ENCODE assay signal across 22 mouse cellular contexts in genomic region chr1:133375696-133376346, GRCm38 (mm10). TPM values are rescaled to one million over a fixed set of nuclear protein-coding genes. Genes with fewer than 3 reads are reported as not detected.
A peak's percentile ranks its signal among the peaks of the same experiment; 100 is the strongest.
DNase-seq lines count a peak whose midpoint lies in the region; ATAC-seq and TF ChIP-seq lines count a peak whose summit lies in the region.
"Had no signal": no experiment of that assay in that cellular context is flagged by ENCODE, and none has a peak within 500 bp of the region (broad histone marks: within the 10 kb centered on the region; RNA-seq: fewer than 3 reads in every experiment).

No protein-coding gene starts in this region.

- DNase-seq in frontal cortex, postnatal 10 days (ENCODE audit: low spot score in 2 of 2) = no peak
- no peak for DNase-seq in kidney, postnatal 0 days (ENCODE audit: low spot score)
- no peak for DNase-seq in retina, postnatal 1 day
- no peak for DNase-seq in adrenal gland, postnatal 36 days
- DNase-seq: cerebellum, adult 11-12 months; gastrocnemius, postnatal 36 days; heart, postnatal 4 days; thymus, postnatal 14 days had no signal

- no peak overlapping the region for H3K9ac ChIP-seq in intestine, embryonic 15.5 days
- 0 out of 2 replicates have a peak overlapping the region, but pooled peaks have one; percentile 8 for H3K9ac ChIP-seq in kidney, postnatal 0 days (ENCODE audit: low read depth, low read length)
- no peak overlapping the region for H3K9ac ChIP-seq in liver, embryonic 15.5 days
- H3K9ac ChIP-seq: embryonic facial prominence, embryonic 12.5 days; lung, embryonic 15.5 days; neural tube, embryonic 13.5 days had no signal

- H3K27ac ChIP-seq in intestine, embryonic 15.5 days = no peak overlapping the region
- no peak overlapping the region for H3K27ac ChIP-seq in kidney, postnatal 0 days
- 0 out of 2 replicates have a peak overlapping the region, but pooled peaks have one; percentile 24 for H3K27ac ChIP-seq in liver, embryonic 15.5 days (replicated peaks)
- H3K27ac ChIP-seq: embryonic facial prominence, embryonic 12.5 days; heart, embryonic 10.5 days; limb, embryonic 10.5 days; lung, embryonic 15.5 days; neural tube, embryonic 13.5 days had no signal

- ATAC-seq in frontal cortex, adult (ENCODE audit: low TSS enrichment) = peak; percentile 76
- ATAC-seq in intestine, embryonic 15.5 days = peak; percentile 90
- ATAC-seq in kidney, postnatal 0 days (replicated peaks; ENCODE audit: low FRiP score, low read depth) = peak; percentile 69
- peak; percentile 49 for ATAC-seq in liver, embryonic 15.5 days (ENCODE audit: insufficient read depth)
- ATAC-seq in CD4-positive, CD25-positive, alpha-beta regulatory T cell, adult 4 months = no peak

- H3K27me3 ChIP-seq in intestine, embryonic 15.5 days (replicated peaks) = no peaks in the 10 kb centered on the region
- H3K27me3 ChIP-seq in kidney, postnatal 0 days (ENCODE audit: insufficient read depth, low read length) = no peaks in the 10 kb centered on the region
- no peaks in the 10 kb centered on the region for H3K27me3 ChIP-seq in liver, embryonic 15.5 days
- H3K27me3 ChIP-seq: embryonic facial prominence, embryonic 12.5 days; lung, embryonic 15.5 days; neural tube, embryonic 13.5 days had no signal

- no peak for TF ChIP-seq CTCF in kidney, postnatal 0 days (IDR thresholded peaks at IDR 0.05; ENCODE audit: low read depth)

- H3K4me1 ChIP-seq in intestine, embryonic 15.5 days (replicated peaks) = 0 out of 2 replicates have a peak, but pooled peaks cover 20% of the 10 kb centered on the region
- no peaks in the 10 kb centered on the region for H3K4me1 ChIP-seq in kidney, postnatal 0 days (replicated peaks; ENCODE audit: insufficient read depth, low read length)
- peaks cover 29% of the 10 kb centered on the region for H3K4me1 ChIP-seq in liver, embryonic 15.5 days (replicated peaks)
- H3K4me1 ChIP-seq: embryonic facial prominence, embryonic 12.5 days had no signal

- H3K9me3 ChIP-seq in intestine, embryonic 15.5 days = no peaks in the 10 kb centered on the region
- no peaks in the 10 kb centered on the region for H3K9me3 ChIP-seq in kidney, postnatal 0 days (replicated peaks; ENCODE audit: low read length)
- H3K9me3 ChIP-seq in liver, embryonic 15.5 days (replicated peaks) = no peaks in the 10 kb centered on the region
- H3K9me3 ChIP-seq: embryonic facial prominence, embryonic 12.5 days; heart, embryonic 10.5 days; limb, embryonic 10.5 days; lung, embryonic 15.5 days; neural tube, embryonic 13.5 days had no signal

- WGBS in intestine, embryonic 15.5 days = 51% methylated on average over 10 of the region's 10 CpGs
- WGBS in kidney, postnatal 0 days = 43% methylated on average over 10 of the region's 10 CpGs
- WGBS in liver, embryonic 15.5 days (ENCODE audit: insufficient replicate concordance) = 42% methylated on average over 10 of the region's 10 CpGs

- no peak overlapping the region for H3K4me3 ChIP-seq in intestine, embryonic 15.5 days (replicated peaks)
- H3K4me3 ChIP-seq in kidney, postnatal 0 days (replicated peaks; ENCODE audit: low read depth, low read length) = no peak overlapping the region
- no peak overlapping the region for H3K4me3 ChIP-seq in liver, embryonic 15.5 days (replicated peaks)
- H3K4me3 ChIP-seq: embryonic facial prominence, embryonic 12.5 days; heart, embryonic 10.5 days; limb, embryonic 10.5 days; lung, embryonic 15.5 days; neural tube, embryonic 13.5 days had no signal

- H3K4me2 ChIP-seq in intestine, embryonic 15.5 days (replicated peaks) = 0 out of 2 replicates have a peak overlapping the region, but pooled peaks have one; percentile 3
- no peak overlapping the region for H3K4me2 ChIP-seq in kidney, postnatal 0 days (ENCODE audit: low read length)
- H3K4me2 ChIP-seq in liver, embryonic 15.5 days = no peak overlapping the region
- H3K4me2 ChIP-seq: embryonic facial prominence, embryonic 12.5 days; lung, embryonic 15.5 days; neural tube, embryonic 13.5 days had no signal

- no peaks in the 10 kb centered on the region for H3K36me3 ChIP-seq in intestine, embryonic 15.5 days
- H3K36me3 ChIP-seq in kidney, postnatal 0 days (ENCODE audit: insufficient read depth, low read length) = no peaks in the 10 kb centered on the region
- no peaks in the 10 kb centered on the region for H3K36me3 ChIP-seq in liver, embryonic 15.5 days (replicated peaks)
- H3K36me3 ChIP-seq: embryonic facial prominence, embryonic 12.5 days; heart, embryonic 10.5 days; limb, embryonic 10.5 days; lung, embryonic 15.5 days; neural tube, embryonic 13.5 days had no signal

RNA-seq across cellular contexts. Expression of gene Etnk2, which starts 12.4 kb away (rescaled TPM):
- polyA plus RNA-seq in intestine, embryonic 15.5 days (2015; fragmentation: Nextera tagmentation; extraction: Ambion mirVana) = 3.3 and 3.5 TPM in 2 replicates
- polyA plus RNA-seq in kidney, postnatal 0 days (2015; fragmentation: Nextera tagmentation; extraction: Ambion mirVana) = 4.4 and 5.1 TPM in 2 replicates
- 11.3 and 14.2 TPM in 2 replicates for polyA plus RNA-seq in liver, embryonic 15.5 days (2015; fragmentation: Nextera tagmentation; extraction: Ambion mirVana)
- not detected for polyA plus RNA-seq in CD4-positive, CD25-positive, alpha-beta regulatory T cell, adult 4 months (2017; shearing (Covaris generic))
- 10 to 100 TPM in 1 of 2 experiments, 1 to 10 TPM in 1; 4.6 to 24.7 TPM for total RNA-seq in adrenal gland, postnatal 36 days (2021)
- total RNA-seq: common myeloid progenitor, adult 5-6 weeks; megakaryocyte, adult 5-6 weeks; monocyte, adult 5-6 weeks had no signal

RNA-seq across cellular contexts. Expression of gene Ren1, which starts 25.5 kb away (rescaled TPM):
- 2.7 and 8.5 TPM in 2 replicates for polyA plus RNA-seq in intestine, embryonic 15.5 days (2015; fragmentation: Nextera tagmentation; extraction: Ambion mirVana)
- polyA plus RNA-seq in kidney, postnatal 0 days (2015; fragmentation: Nextera tagmentation; extraction: Ambion mirVana) = 463 and 484 TPM in 2 replicates
- polyA plus RNA-seq in liver, embryonic 15.5 days (2015; fragmentation: Nextera tagmentation; extraction: Ambion mirVana) = 0.66 and 0.84 TPM in 2 replicates
- not detected for polyA plus RNA-seq in CD4-positive, CD25-positive, alpha-beta regulatory T cell, adult 4 months (2017; shearing (Covaris generic))
- total RNA-seq in adrenal gland, postnatal 36 days (2021) = 1 to 10 TPM; 3.1 to 6.9 TPM
- total RNA-seq: common myeloid progenitor, adult 5-6 weeks; gastrocnemius, postnatal 36 days; megakaryocyte, adult 5-6 weeks; monocyte, adult 5-6 weeks had no signal
- polyA plus RNA-seq: limb, embryonic 10.5 days had no signal

RNA-seq across cellular contexts. Expression of gene Sox13, which starts 48.4 kb away (rescaled TPM):
- 9.0 and 11.4 TPM in 2 replicates for polyA plus RNA-seq in intestine, embryonic 15.5 days (2015; fragmentation: Nextera tagmentation; extraction: Ambion mirVana)
- 12.0 and 13.7 TPM in 2 replicates for polyA plus RNA-seq in kidney, postnatal 0 days (2015; fragmentation: Nextera tagmentation; extraction: Ambion mirVana)
- 1.6 and 1.9 TPM in 2 replicates for polyA plus RNA-seq in liver, embryonic 15.5 days (2015; fragmentation: Nextera tagmentation; extraction: Ambion mirVana)
- not detected for polyA plus RNA-seq in CD4-positive, CD25-positive, alpha-beta regulatory T cell, adult 4 months (2017; shearing (Covaris generic))
- 10 to 100 TPM; 12.6 to 17.5 TPM for total RNA-seq in adrenal gland, postnatal 36 days (2021)
- total RNA-seq: monocyte, adult 5-6 weeks had no signal

RNA-seq across cellular contexts. Expression of gene Kiss1, which starts 54.1 kb away (rescaled TPM):
- polyA plus RNA-seq in intestine, embryonic 15.5 days (2015; fragmentation: Nextera tagmentation; extraction: Ambion mirVana) = not detected in 2 replicates
- polyA plus RNA-seq in kidney, postnatal 0 days (2015; fragmentation: Nextera tagmentation; extraction: Ambion mirVana) = not detected in 2 replicates
- polyA plus RNA-seq in liver, embryonic 15.5 days (2015; fragmentation: Nextera tagmentation; extraction: Ambion mirVana) = not detected in 2 replicates
- not detected for polyA plus RNA-seq in CD4-positive, CD25-positive, alpha-beta regulatory T cell, adult 4 months (2017; shearing (Covaris generic))
- under 1 TPM in 1 of 2 experiments, not detected in 1; 0.66 TPM for total RNA-seq in adrenal gland, postnatal 36 days (2021)
- total RNA-seq: common myeloid progenitor, adult 5-6 weeks; gastrocnemius, postnatal 36 days; heart, postnatal 4 days; megakaryocyte, adult 5-6 weeks; monocyte, adult 5-6 weeks had no signal
- polyA plus RNA-seq: embryonic facial prominence, embryonic 12.5 days; heart, embryonic 10.5 days; intestine, embryonic 14.5 days; limb, embryonic 10.5 days; neural tube, embryonic 13.5 days; small intestine, adult 2 months had no signal

Comparison
In these comparisons a context has a peak if more than half of its experiments do, and no peak if none do; other contexts are left out.
1. RNA of gene Ren1, which starts 25.5 kb away (polyA plus RNA-seq): 463 to 484 TPM in kidney, postnatal 0 days; 2.7 to 8.5 TPM in intestine, embryonic 15.5 days, 0.66 to 0.84 TPM in liver, embryonic 15.5 days and not detected in CD4-positive, CD25-positive, alpha-beta regulatory T cell, adult 4 months; every median in the first group is over 10 times any median in the second.